ENCODE assay signal across 10 mouse cellular contexts in the genomic region with DNA sequence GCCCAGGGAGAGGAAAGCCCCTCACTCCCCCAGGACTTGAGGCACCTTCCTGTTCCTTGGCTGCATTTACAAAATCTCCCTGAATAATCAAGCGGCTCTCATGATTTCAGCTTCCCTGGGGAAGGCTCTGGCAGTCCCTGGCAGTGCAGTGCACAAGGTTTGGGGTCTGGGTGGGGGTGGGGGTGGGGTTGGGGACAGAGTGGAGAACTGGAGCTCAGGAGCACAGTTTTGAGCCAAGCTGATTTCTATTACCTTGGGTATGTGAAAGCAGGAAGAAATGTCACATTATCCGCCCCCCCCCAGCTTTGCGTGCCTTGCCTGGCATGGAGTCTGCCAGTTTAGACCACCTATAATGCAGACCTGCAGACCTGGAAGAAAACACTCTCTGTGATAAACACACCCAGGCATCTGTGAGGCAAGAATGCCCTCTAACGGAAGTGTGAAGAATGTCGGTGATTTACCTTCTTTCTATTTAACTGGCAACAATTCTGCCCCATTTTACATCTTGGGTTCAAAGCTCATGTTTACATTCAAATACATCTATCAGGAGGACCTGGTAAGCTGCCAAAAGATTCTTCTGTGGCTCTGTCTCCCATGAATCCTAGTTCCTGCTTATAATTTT.
A peak's percentile ranks its signal among the peaks of the same experiment; 100 is the strongest.
DNase-seq lines count a peak whose midpoint lies in the region; ATAC-seq lines count a peak whose summit lies in the region.
"Had no signal": no experiment of that assay in that cellular context is flagged by ENCODE, and none has a peak within 500 bp of the region (broad histone marks: within the 10 kb centered on the region; RNA-seq: fewer than 3 reads in every experiment).

No protein-coding gene starts in this region.

- H3K36me3 ChIP-seq in liver, embryonic 15.5 days (replicated peaks): no peaks in the 10 kb centered on the region
- H3K36me3 ChIP-seq in hindbrain, embryonic 11.5 days (ENCODE audit: control insufficient read depth, insufficient read depth, low read length): no peaks in the 10 kb centered on the region
- H3K36me3 ChIP-seq: heart, embryonic 15.5 days; lung, embryonic 15.5 days had no signal

- no peaks in the 10 kb centered on the region for H3K9me3 ChIP-seq in liver, embryonic 15.5 days (replicated peaks)
- no peaks in the 10 kb centered on the region for H3K9me3 ChIP-seq in hindbrain, embryonic 11.5 days (ENCODE audit: control insufficient read depth, low read length)
- H3K9me3 ChIP-seq: heart, embryonic 15.5 days; lung, embryonic 15.5 days had no signal

- ATAC-seq in cerebellum, adult (ENCODE audit: insufficient number of reproducible peaks, low FRiP score, low TSS enrichment): no peak
- ATAC-seq in liver, embryonic 15.5 days (ENCODE audit: insufficient read depth): no peak
- ATAC-seq in hindbrain, embryonic 11.5 days (ENCODE audit: low FRiP score): no peak

- H3K9ac ChIP-seq in liver, embryonic 15.5 days: no peak overlapping the region
- H3K9ac ChIP-seq in hindbrain, embryonic 11.5 days (ENCODE audit: low read depth, low read length): no peak overlapping the region
- H3K9ac ChIP-seq: heart, embryonic 15.5 days; lung, embryonic 15.5 days had no signal

- H3K27ac ChIP-seq in liver, embryonic 15.5 days (replicated peaks): 0 out of 2 replicates have a peak overlapping the region, but pooled peaks have one; percentile 3
- no peak overlapping the region for H3K27ac ChIP-seq in hindbrain, embryonic 11.5 days (ENCODE audit: low read depth, low read length)
- H3K27ac ChIP-seq: heart, embryonic 15.5 days; lung, embryonic 15.5 days had no signal

- H3K4me3 ChIP-seq in liver, embryonic 15.5 days (replicated peaks): no peak overlapping the region
- no peak overlapping the region for H3K4me3 ChIP-seq in hindbrain, embryonic 11.5 days (ENCODE audit: low read depth, low read length)
- H3K4me3 ChIP-seq: heart, embryonic 15.5 days; lung, embryonic 15.5 days had no signal

- H3K4me2 ChIP-seq in liver, embryonic 15.5 days: no peak overlapping the region
- H3K4me2 ChIP-seq in hindbrain, embryonic 11.5 days (replicated peaks; ENCODE audit: low read depth, low read length): no peak overlapping the region
- H3K4me2 ChIP-seq: heart, embryonic 15.5 days; lung, embryonic 15.5 days had no signal

- 42% methylated on average over 5 of the region's 5 CpGs for WGBS in liver, embryonic 15.5 days (ENCODE audit: insufficient replicate concordance)
- WGBS in hindbrain, embryonic 11.5 days: 45% methylated on average over 5 of the region's 5 CpGs

- H3K4me1 ChIP-seq in liver, embryonic 15.5 days (replicated peaks): 0 out of 2 replicates have a peak, but pooled peaks cover 3% of the 10 kb centered on the region
- no peaks in the 10 kb centered on the region for H3K4me1 ChIP-seq in hindbrain, embryonic 11.5 days (replicated peaks; ENCODE audit: control insufficient read depth, insufficient read depth, low read length)
- H3K4me1 ChIP-seq: heart, embryonic 15.5 days had no signal

- DNase-seq in cerebellum, postnatal 14 days: peak; percentile 37 to 51
- no peak for DNase-seq in liver
- DNase-seq in hindbrain, embryonic 11.5 days (ENCODE audit: low spot score): peak; percentile 8
- peak; percentile 37 for DNase-seq in retina, embryonic 14.5 days (ENCODE audit: low spot score)
- no peak for DNase-seq in natural killer cell, adult 2 months (ENCODE audit: low spot score in 2 of 2)
- DNase-seq in testis, postnatal 10 days (ENCODE audit: low spot score): no peak

- no peaks in the 10 kb centered on the region for H3K27me3 ChIP-seq in liver, embryonic 15.5 days
- no peaks in the 10 kb centered on the region for H3K27me3 ChIP-seq in hindbrain, embryonic 11.5 days (ENCODE audit: control insufficient read depth, insufficient read depth, low read length)
- H3K27me3 ChIP-seq: heart, embryonic 15.5 days; lung, embryonic 15.5 days had no signal

Comparison
In these comparisons a context has a peak if more than half of its experiments do, and no peak if none do; other contexts are left out.
1. DNase-seq: peak in cerebellum, postnatal 14 days (2 of 2), hindbrain, embryonic 11.5 days (single experiment) and retina, embryonic 14.5 days (single experiment); none in liver (single experiment), natural killer cell, adult 2 months (0 of 2) and testis, postnatal 10 days (single experiment).